Mouse (Mus musculus) c-Kit-negative CD71-positive TER-119-positive erythroid progenitor cells, embryonic 14.5 days (primary cell): Measurements from ENCODE around the gene Chmp6.

Source experiments
- DNase-seq: peaks from one replicate; pipeline ENCODE4 v3.0.0-alpha.2; 2013; ENCODE audit warnings: low read depth, low spot score

The Chmp6 gene

GRCm38 (mm10) chr11:119959714-119960113 lies 46.5 kb downstream of the Chmp6 start:
- DNase-seq: no peak

DNA sequence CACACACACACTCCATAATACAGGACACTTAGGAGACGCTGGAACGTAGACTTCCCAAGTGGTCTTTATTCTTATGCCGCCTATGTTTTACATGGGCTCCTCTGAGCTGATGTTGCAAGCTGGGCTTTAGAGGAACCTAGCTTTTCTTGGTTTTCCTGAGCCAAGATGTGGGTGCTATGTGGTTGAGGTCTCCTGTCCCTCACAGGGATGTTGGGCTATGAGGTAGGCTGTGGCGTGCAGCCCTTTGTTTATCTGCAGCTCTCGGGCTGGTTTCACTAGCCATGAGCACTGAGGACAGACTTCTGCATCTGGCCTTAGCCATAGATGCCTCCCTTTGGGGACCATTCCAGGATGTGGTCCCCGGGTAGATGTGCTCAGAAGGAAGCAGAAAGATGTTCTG lies 47.4 kb downstream of the Chmp6 start:
- no peak for DNase-seq

GRCm38 (mm10) chr11:119961511-119961910 lies 48.3 kb downstream of the Chmp6 start:
- DNase-seq: no peak

GRCm38 (mm10) chr11:119965053-119965452 lies 51.8 kb downstream of the Chmp6 start:
- no peak for DNase-seq

GRCm38 (mm10) chr11:119966294-119966693 lies 53.1 kb downstream of the Chmp6 start:
- DNase-seq: no peak

- DNase-seq: no peak
Observed at GRCm38 (mm10) chr11:119967401-119967800, 54.2 kb downstream of the Chmp6 start.

GRCm38 (mm10) chr11:119967892-119968291 lies 54.7 kb downstream of the Chmp6 start:
- DNase-seq: no peak
